Mouse (Mus musculus): ENCODE data around the gene Rpl7l1. TPM values are rescaled to one million over a fixed set of nuclear protein-coding genes. Genes with fewer than 3 reads are reported as not detected.
"Not testable (repeated sequence)": the region's sequence is repeated elsewhere in the genome, so short reads cannot be mapped to it uniquely, and the experiment has no call there.

Rpl7l1 gene
- polyA plus RNA-seq, 1 experiment from 2014 or later, result 164 TPM

- ATAC-seq (ENCODE audit: low FRiP score, low TSS enrichment); H3K36me3 ChIP-seq (ENCODE audit: control insufficient read depth, insufficient read depth, low read length); H3K4me1 ChIP-seq (ENCODE audit: control insufficient read depth, insufficient read depth, low read length); H3K4me3 ChIP-seq (ENCODE audit: low read length); H3K9me3 ChIP-seq (ENCODE audit: control insufficient read depth, low read length); H3K4me2 ChIP-seq (replicated peaks; ENCODE audit: low read depth, low read length); H3K27ac ChIP-seq (ENCODE audit: low read depth, low read length); H3K27me3 ChIP-seq (ENCODE audit: control insufficient read depth, insufficient read depth, low read length); H3K9ac ChIP-seq (ENCODE audit: low read depth, low read length): not testable (repeated sequence)
- 63% methylated on average over 2 of the region's 2 CpGs for whole genome bisulfite sequencing
Observed at GRCm38 (mm10) chr17:46787974-46788373, 5.5 kb upstream of the Rpl7l1 start.

DNA sequence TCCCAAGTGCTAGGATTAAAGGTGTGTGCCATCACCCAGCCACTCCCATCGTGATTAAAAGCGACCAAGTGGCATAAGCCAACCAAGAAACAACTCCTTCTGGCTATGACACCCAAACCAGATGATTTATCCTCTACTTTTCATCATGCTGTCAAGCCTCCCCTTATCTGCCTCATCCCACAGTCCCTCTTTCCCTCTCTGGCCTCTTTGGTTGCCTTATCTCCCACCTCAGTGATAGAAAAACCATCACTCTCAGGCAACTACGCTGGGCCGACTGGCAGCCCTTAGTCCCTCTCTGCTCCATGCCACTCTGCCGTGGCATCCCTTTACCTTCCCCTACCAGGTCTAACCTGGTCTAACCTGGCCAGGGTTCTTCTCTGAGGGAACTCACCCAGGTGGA is 4.5 kb upstream of the Rpl7l1 start:
- Histone ChIP-seq H3K36me3 (ENCODE audit: control insufficient read depth, insufficient read depth, low read length) (no peaks in the 10 kb centered on the region), H3K4me1 (ENCODE audit: control insufficient read depth, insufficient read depth, low read length) (no peaks in the 10 kb centered on the region), H3K9ac (ENCODE audit: low read depth, low read length) (no peak overlapping the region), H3K9me3 (ENCODE audit: control insufficient read depth, low read length) (no peaks in the 10 kb centered on the region), H3K4me2 (replicated peaks; ENCODE audit: low read depth, low read length) (no peak overlapping the region), H3K4me3 (ENCODE audit: low read length) (no peak overlapping the region), H3K27ac (ENCODE audit: low read depth, low read length) (no peak overlapping the region), H3K27me3 (ENCODE audit: control insufficient read depth, insufficient read depth, low read length) (no peaks in the 10 kb centered on the region)
- ATAC-seq (ENCODE audit: low FRiP score, low TSS enrichment), result no peak
- 90% methylated on average over 5 of the region's 5 CpGs for WGBS

- Histone ChIP-seq H3K4me1 (ENCODE audit: control insufficient read depth, insufficient read depth, low read length) (0 out of 2 replicates have a peak, but pooled peaks cover 6% of the 10 kb centered on the region), H3K27ac (ENCODE audit: low read depth, low read length) (peak overlapping the region; percentile 51; the same call in 1 of the 2 replicates), H3K4me2 (replicated peaks; ENCODE audit: low read depth, low read length) (peak overlapping the region; percentile 63), H3K9me3 (ENCODE audit: control insufficient read depth, low read length) (no peaks in the 10 kb centered on the region), H3K27me3 (ENCODE audit: control insufficient read depth, insufficient read depth, low read length) (no peaks in the 10 kb centered on the region), H3K36me3 (ENCODE audit: control insufficient read depth, insufficient read depth, low read length) (peaks cover 24% of the 10 kb centered on the region), H3K4me3 (ENCODE audit: low read length) (peak overlapping the region; percentile 60), H3K9ac (ENCODE audit: low read depth, low read length) (no peak overlapping the region; the same call in 1 of the 2 replicates)
- ATAC-seq (ENCODE audit: low FRiP score, low TSS enrichment), result peak; percentile 18
- 76% methylated on average over 2 of the region's 2 CpGs for WGBS
Observed at GRCm38 (mm10) chr17:46783222-46783565, 722 bp upstream of the Rpl7l1 start.

DNA sequence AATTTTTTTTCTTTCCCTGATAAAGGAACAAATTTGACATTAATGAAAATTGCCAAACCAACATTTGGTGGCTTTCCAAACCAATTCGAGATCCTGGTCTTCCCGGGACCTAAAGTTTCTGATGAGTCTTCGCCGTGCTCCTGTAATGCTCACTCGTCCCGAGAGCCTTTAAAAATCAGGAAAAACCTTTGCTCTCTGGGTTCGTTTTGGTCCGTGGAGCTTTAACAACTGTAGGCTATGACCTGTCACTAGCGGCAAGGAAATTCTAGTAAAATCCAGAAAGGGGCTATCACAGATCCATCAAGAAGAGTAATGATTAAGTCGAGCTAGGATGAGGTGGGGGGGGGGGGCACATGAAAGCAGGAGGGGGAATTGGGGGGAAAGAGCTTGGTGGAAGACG is 596 bp downstream of the Rpl7l1 start:
- no peaks in the 10 kb centered on the region for H3K27me3 ChIP-seq (ENCODE audit: control insufficient read depth, insufficient read depth, low read length)
- H3K4me2 ChIP-seq (replicated peaks; ENCODE audit: low read depth, low read length), result peak overlapping the region; percentile 63
- 0 out of 2 replicates have a peak, but pooled peaks cover 6% of the 10 kb centered on the region for H3K4me1 ChIP-seq (ENCODE audit: control insufficient read depth, insufficient read depth, low read length)
- H3K9me3 ChIP-seq (ENCODE audit: control insufficient read depth, low read length), result no peaks in the 10 kb centered on the region
- H3K4me3 ChIP-seq (ENCODE audit: low read length), result peak overlapping the region; percentile 60
- peak; percentile 4; the same call in 1 of the 2 replicates for ATAC-seq (ENCODE audit: low FRiP score, low TSS enrichment)
- peak overlapping the region; percentile 51; the same call in 1 of the 2 replicates for H3K27ac ChIP-seq (ENCODE audit: low read depth, low read length)
- peak overlapping the region; percentile 73 for H3K9ac ChIP-seq (ENCODE audit: low read depth, low read length)
- peaks cover 36% of the 10 kb centered on the region for H3K36me3 ChIP-seq (ENCODE audit: control insufficient read depth, insufficient read depth, low read length)
- 4% methylated on average over 11 of the region's 11 CpGs for WGBS

GRCm38 (mm10) chr17:46776087-46776486 is 6.4 kb downstream of the Rpl7l1 start:
- Histone ChIP-seq H3K36me3 (ENCODE audit: control insufficient read depth, insufficient read depth, low read length) (peaks cover 64% of the 10 kb centered on the region), H3K27me3 (ENCODE audit: control insufficient read depth, insufficient read depth, low read length) (no peaks in the 10 kb centered on the region), H3K9ac (ENCODE audit: low read depth, low read length) (no peak overlapping the region), H3K27ac (ENCODE audit: low read depth, low read length) (peak overlapping the region; percentile 4; the same call in 1 of the 2 replicates), H3K4me3 (ENCODE audit: low read length) (no peak overlapping the region), H3K9me3 (ENCODE audit: control insufficient read depth, low read length) (no peaks in the 10 kb centered on the region), H3K4me2 (replicated peaks; ENCODE audit: low read depth, low read length) (no peak overlapping the region), H3K4me1 (ENCODE audit: control insufficient read depth, insufficient read depth, low read length) (peaks cover 7% of the 10 kb centered on the region; the same call in 1 of the 2 replicates)
- WGBS, result 80% methylated on average over 3 of the region's 3 CpGs
- ATAC-seq (ENCODE audit: low FRiP score, low TSS enrichment), result no peak

DNA sequence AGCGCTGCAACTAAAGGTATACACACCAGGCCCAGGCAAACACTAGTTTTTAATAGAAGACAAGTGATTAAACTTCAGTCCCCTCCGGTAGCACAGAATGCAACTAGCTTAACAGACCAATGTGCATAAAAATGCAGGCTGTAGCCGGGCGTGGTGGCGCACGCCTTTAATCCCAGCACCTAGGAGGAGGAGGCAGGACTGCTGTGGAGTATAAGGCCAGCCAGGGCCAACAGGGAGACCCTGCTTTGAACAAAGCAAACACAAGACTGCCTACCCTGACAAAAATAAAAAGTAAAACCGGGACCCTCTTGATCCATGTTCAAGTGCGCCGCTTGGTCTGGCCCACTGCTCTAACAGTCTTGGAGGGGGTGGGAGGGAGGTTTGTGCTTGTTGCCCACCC is 7.4 kb downstream of the Rpl7l1 start:
- Histone ChIP-seq H3K9ac (ENCODE audit: low read depth, low read length) (no peak overlapping the region), H3K4me1 (ENCODE audit: control insufficient read depth, insufficient read depth, low read length) (peaks cover 7% of the 10 kb centered on the region; the same call in 1 of the 2 replicates), H3K4me3 (ENCODE audit: low read length) (no peak overlapping the region), H3K4me2 (replicated peaks; ENCODE audit: low read depth, low read length) (no peak overlapping the region), H3K27ac (ENCODE audit: low read depth, low read length) (no peak overlapping the region), H3K9me3 (ENCODE audit: control insufficient read depth, low read length) (no peaks in the 10 kb centered on the region), H3K36me3 (ENCODE audit: control insufficient read depth, insufficient read depth, low read length) (peaks cover 59% of the 10 kb centered on the region), H3K27me3 (ENCODE audit: control insufficient read depth, insufficient read depth, low read length) (no peaks in the 10 kb centered on the region)
- 95% methylated on average over 9 of the region's 9 CpGs for WGBS
- ATAC-seq (ENCODE audit: low FRiP score, low TSS enrichment), result no peak

DNA sequence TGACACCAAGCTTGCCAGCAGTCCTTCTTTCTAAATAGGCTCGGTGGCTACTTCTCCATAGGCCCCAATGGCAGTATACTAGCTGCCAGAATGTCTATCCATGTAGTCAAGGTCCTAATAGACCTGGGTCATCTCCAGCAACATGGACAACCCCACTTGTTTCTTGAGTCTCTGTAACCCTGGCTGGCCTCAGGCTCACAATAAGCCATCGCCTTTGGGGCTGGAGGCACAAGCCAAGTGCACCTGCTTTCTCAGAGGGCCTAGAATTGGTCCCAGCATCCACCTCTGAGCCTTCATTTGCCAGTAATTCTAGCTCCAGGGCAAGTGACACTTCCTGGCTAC is 8.4 kb downstream of the Rpl7l1 start:
- no peak overlapping the region for H3K4me3 ChIP-seq (ENCODE audit: low read length)

GRCm38 (mm10) chr17:46773278-46774130 is 9.0 kb downstream of the Rpl7l1 start:
- Histone ChIP-seq H3K27me3 (ENCODE audit: control insufficient read depth, insufficient read depth, low read length) (no peaks in the 10 kb centered on the region), H3K9me3 (ENCODE audit: control insufficient read depth, low read length) (no peaks in the 10 kb centered on the region), H3K4me3 (ENCODE audit: low read length) (peak overlapping the region; percentile 60), H3K36me3 (ENCODE audit: control insufficient read depth, insufficient read depth, low read length) (peaks cover 44% of the 10 kb centered on the region), H3K9ac (ENCODE audit: low read depth, low read length) (peak overlapping the region; percentile 78), H3K4me1 (ENCODE audit: control insufficient read depth, insufficient read depth, low read length) (peaks cover 7% of the 10 kb centered on the region; the same call in 1 of the 2 replicates), H3K27ac (ENCODE audit: low read depth, low read length) (peak overlapping the region; percentile 44; the same call in 1 of the 2 replicates), H3K4me2 (replicated peaks; ENCODE audit: low read depth, low read length) (peak overlapping the region; percentile 57)
- WGBS, result 12% methylated on average over 19 of the region's 20 CpGs
- ATAC-seq (ENCODE audit: low FRiP score, low TSS enrichment), result no peak

More for the DNA sequence above, 8.4 kb downstream of the Rpl7l1 start:
- ATAC-seq (ENCODE audit: low FRiP score, low TSS enrichment), result no peak
- no peaks in the 10 kb centered on the region for H3K27me3 ChIP-seq (ENCODE audit: control insufficient read depth, insufficient read depth, low read length)
- 48% methylated on average over 2 of the region's 2 CpGs for WGBS
- H3K36me3 ChIP-seq (ENCODE audit: control insufficient read depth, insufficient read depth, low read length), result peaks cover 50% of the 10 kb centered on the region
- peaks cover 7% of the 10 kb centered on the region; the same call in 1 of the 2 replicates for H3K4me1 ChIP-seq (ENCODE audit: control insufficient read depth, insufficient read depth, low read length)
- no peaks in the 10 kb centered on the region for H3K9me3 ChIP-seq (ENCODE audit: control insufficient read depth, low read length)
- H3K9ac ChIP-seq (ENCODE audit: low read depth, low read length), result no peak overlapping the region
- H3K4me2 ChIP-seq (replicated peaks; ENCODE audit: low read depth, low read length), result no peak overlapping the region; the same call in 1 of the 2 replicates
- H3K27ac ChIP-seq (ENCODE audit: low read depth, low read length), result no peak overlapping the region

Data from kidney, embryonic 14.5 days (tissue).